Mouse (Mus musculus) layer of hippocampus, adult 8-10 months (tissue): ENCODE measurements at regions not wholly inside any gene's neighbourhood (a gene's known extent, or its start where the extent isn't known, plus 50 kb on each side); places are given as distances from the start of the nearest gene placed in this dataset.
"Not testable (repeated sequence)": the region's sequence is repeated elsewhere in the genome, so short reads cannot be mapped to it uniquely, and the experiment has no call there.

Experiments used
- DNase-seq, 2 experiments: peaks; one replicate each; pipeline ENCODE4 v3.0.0; 2022; ENCODE audit warnings: low spot score in 2 of 2

GRCm38 (mm10) chr13:27945062-27945461 is 71.0 kb upstream of the Prl4a1 start:
- DNase-seq = peak; percentile 6 to 53

GRCm38 (mm10) chr13:27960421-27960820 is 55.6 kb upstream of the Prl4a1 start:
- DNase-seq = not testable (repeated sequence)

DNA sequence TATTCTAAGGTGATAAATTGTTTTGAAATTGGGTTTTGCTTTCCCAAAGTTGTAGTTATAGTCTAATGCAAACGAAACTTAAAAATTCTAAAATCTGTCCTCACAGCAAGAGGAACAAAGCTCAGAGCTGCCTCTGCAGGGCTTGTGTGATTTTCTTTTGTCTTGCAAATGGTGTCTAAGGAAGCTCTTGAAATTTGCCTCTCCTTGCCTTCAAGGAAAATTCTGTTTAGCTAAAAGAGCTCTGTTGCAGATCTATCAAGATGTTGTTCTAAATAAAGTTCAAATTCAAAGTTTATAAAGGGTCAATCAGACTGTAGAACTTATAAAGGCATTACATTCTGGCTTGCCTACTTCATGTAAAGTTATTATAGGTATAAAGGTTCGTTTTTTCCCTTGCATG is 53.6 kb upstream of the Prl4a1 start:
- DNase-seq = not testable (repeated sequence)

DNA sequence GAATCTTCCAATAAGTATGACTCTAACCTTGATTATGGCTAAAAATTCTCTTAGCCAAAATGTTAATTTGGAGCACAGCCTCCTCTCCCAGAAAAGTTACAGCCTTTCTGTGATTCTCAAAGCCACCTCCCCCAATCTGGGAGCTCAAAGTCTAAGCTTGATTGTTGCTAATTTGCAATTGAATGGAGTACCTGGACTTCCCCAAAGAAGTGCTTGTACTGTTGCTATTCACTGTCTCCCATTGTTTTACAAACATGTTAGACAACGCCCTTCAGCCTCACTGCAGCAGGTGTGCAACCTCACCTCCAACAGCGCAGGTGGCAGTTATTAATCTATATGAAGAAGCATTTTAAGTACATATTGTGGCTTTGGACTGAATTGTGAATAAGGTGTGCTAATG is 50.0 kb upstream of the Prl4a1 start:
- not testable (repeated sequence) for DNase-seq
